Mouse (Mus musculus) CH12.LX (cell line): ENCODE measurements around the gene Krt18.

ENCODE experiments used
- BHLHE40 ChIP-seq: IDR thresholded peaks from 2 replicates; pipeline ENCODE4 v1.6.1; 2011; ENCODE audit warnings: mild to moderate bottlenecking, low read depth, low read length, improper control_type of control experiment
- CTCF ChIP-seq, 2 experiments: IDR thresholded peaks in 1 of 2; conservative IDR thresholded peaks in 1 of 2; 2 replicates each; pipeline ENCODE4 v1.5.1; 2011 to 2012; ENCODE audit warnings: low read depth in 2 of 2, low read length in 2 of 2, improper control_type of control experiment in 1 of 2, inconsistent platforms in 1 of 2, mild to moderate bottlenecking in 1 of 2, moderate library complexity in 1 of 2
- GABPA ChIP-seq: IDR thresholded peaks from 2 replicates; pipeline ENCODE4 v1.6.1; 2012; ENCODE audit warnings: low read depth, low read length, improper control_type of control experiment, inconsistent platforms; ENCODE audit not compliant: insufficient replicate concordance
- MAX ChIP-seq: IDR thresholded peaks from 2 replicates; pipeline ENCODE4 v1.6.1; 2011; ENCODE audit warnings: low read length, improper control_type of control experiment
- POLR2AphosphoS2 ChIP-seq: IDR thresholded peaks from 2 replicates; pipeline ENCODE4 v1.6.1; 2011; ENCODE audit warnings: low read depth, low read length, improper control_type of control experiment

DNA sequence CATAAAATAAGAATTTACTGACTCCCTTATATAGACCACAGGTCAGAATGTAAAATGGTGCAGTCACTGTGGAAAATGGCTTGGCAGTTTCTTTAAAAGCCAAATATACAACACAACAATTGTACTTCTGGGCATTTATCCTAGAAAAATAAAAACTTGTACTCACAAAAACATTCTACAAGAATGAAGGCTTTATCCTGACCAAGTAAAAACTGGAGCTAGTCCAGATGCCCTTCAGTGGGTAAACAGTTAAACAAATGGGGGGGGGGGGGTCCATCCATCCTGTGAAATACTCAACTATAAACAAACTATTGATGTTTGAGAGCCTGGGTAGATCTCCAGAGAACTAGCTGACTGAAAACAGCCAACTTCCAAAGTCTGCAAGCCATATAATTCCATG lies 21.9 kb downstream of the Krt18 start:
- TF ChIP-seq POLR2AphosphoS2 (no peak), MAX (no peak), CTCF (conservative IDR thresholded peaks at IDR 0.05 in 1 of 2, IDR thresholded peaks at IDR 0.05 in 1 of 2; ENCODE audit: low read depth in 2 of 2, low read length in 2 of 2) (no peak), GABPA (no peak), BHLHE40 (no peak)
